ENCODE assay signal across 8 mouse cellular contexts in the genomic region with DNA sequence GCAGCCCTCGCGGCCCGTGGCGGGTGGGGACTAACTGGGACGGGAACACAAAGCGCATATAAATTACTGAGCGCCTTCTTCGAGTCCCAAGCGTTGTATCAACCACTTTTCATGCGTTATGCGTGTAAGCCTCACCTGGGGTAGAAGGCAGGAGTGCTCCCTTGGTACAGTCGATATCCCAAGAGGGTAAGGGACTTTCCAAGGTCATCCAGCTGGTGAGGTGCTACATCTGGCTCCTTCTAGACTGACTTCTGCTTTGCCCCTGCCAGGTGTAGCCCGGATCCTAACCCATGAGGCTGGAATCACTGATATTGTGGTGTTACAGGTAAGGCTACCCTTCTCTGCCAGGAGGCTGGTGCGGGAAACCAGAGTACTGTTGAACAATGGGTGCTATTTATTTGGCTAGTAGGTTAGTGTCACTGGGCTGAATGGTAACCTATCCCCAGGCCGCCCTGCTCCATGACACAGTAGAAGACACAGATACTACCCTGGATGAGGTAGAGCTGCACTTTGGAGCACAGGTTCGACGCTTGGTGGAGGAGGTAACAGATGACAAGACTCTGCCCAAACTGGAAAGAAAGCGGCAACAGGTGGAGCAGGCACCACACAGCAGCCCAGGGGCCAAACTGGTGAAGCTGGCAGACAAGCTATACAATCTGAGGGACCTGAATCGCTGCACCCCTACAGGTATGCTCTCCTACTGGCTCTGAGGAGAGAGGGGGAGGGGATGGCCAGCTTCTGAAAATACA. TPM values are rescaled to one million over a fixed set of nuclear protein-coding genes. Genes with fewer than 3 reads are reported as not detected.
DNase-seq lines count a peak whose midpoint lies in the region; ATAC-seq and TF ChIP-seq lines count a peak whose summit lies in the region.

No protein-coding gene starts in this region.

- peak overlapping the region; percentile 91 for H3K9ac ChIP-seq in kidney, embryonic 16.5 days (replicated peaks; ENCODE audit: low read length)
- H3K9ac ChIP-seq in hindbrain, embryonic 14.5 days: peak overlapping the region; percentile 81
- H3K9ac ChIP-seq in midbrain, embryonic 15.5 days: peak overlapping the region; percentile 71

- H3K4me1 ChIP-seq in kidney, embryonic 16.5 days (ENCODE audit: insufficient read depth, low read length): peaks cover 41% of the 10 kb centered on the region
- no peaks in the 10 kb centered on the region; the same call in none of the 2 replicates for H3K4me1 ChIP-seq in cortical plate, adult 2 months (ENCODE audit: control insufficient read depth, insufficient read depth, low read length)
- peaks cover 40% of the 10 kb centered on the region for H3K4me1 ChIP-seq in hindbrain, embryonic 14.5 days (replicated peaks; ENCODE audit: control insufficient read depth, insufficient read depth, low read length)
- H3K4me1 ChIP-seq in midbrain, embryonic 15.5 days: peaks cover 40% of the 10 kb centered on the region

- TF ChIP-seq POLR2A in cortical plate, adult 2 months (IDR thresholded peaks at IDR 0.05; ENCODE audit: extremely low read depth, insufficient read depth, low read length): no peak

- TF ChIP-seq CTCF in cortical plate, adult 2 months (IDR thresholded peaks at IDR 0.05; ENCODE audit: extremely low read depth, insufficient read depth, low read length): no peak

- H3K27ac ChIP-seq in kidney, embryonic 16.5 days (ENCODE audit: low read length): peak overlapping the region; percentile 67; the same call in 1 of the 2 replicates
- H3K27ac ChIP-seq in cortical plate, adult 2 months (ENCODE audit: insufficient read depth, low read length): peak overlapping the region; percentile 9; the same call in 1 of the 2 replicates
- peak overlapping the region; percentile 86 for H3K27ac ChIP-seq in hindbrain, embryonic 14.5 days
- H3K27ac ChIP-seq in midbrain, embryonic 15.5 days: peak overlapping the region; percentile 82

- peaks cover 3% of the 10 kb centered on the region; the same call in 1 of the 2 replicates for H3K36me3 ChIP-seq in kidney, embryonic 16.5 days (ENCODE audit: insufficient read depth, low read length)
- H3K36me3 ChIP-seq in hindbrain, embryonic 14.5 days (replicated peaks; ENCODE audit: control insufficient read depth, insufficient read depth): no peaks in the 10 kb centered on the region; the same call in 1 of the 2 replicates
- no peaks in the 10 kb centered on the region for H3K36me3 ChIP-seq in midbrain, embryonic 15.5 days (replicated peaks)

- no peak for DNase-seq in kidney, postnatal 4 days
- no peak for DNase-seq in hindbrain, embryonic 14.5 days (ENCODE audit: low spot score)
- no peak for DNase-seq in adrenal gland, postnatal 4 days (ENCODE audit: low spot score in 2 of 2)
- DNase-seq in retina, postnatal 1 day: no peak
- DNase-seq in frontal cortex, postnatal 10 days (ENCODE audit: low spot score in 2 of 2): no peak

- peak overlapping the region; percentile 73 for H3K4me2 ChIP-seq in kidney, embryonic 16.5 days (replicated peaks; ENCODE audit: low read depth, low read length)
- H3K4me2 ChIP-seq in hindbrain, embryonic 14.5 days (replicated peaks): peak overlapping the region; percentile 86
- peak overlapping the region; percentile 60 for H3K4me2 ChIP-seq in midbrain, embryonic 15.5 days

- H3K27me3 ChIP-seq in kidney, embryonic 16.5 days (ENCODE audit: insufficient read depth, low read length): no peaks in the 10 kb centered on the region
- no peaks in the 10 kb centered on the region for H3K27me3 ChIP-seq in hindbrain, embryonic 14.5 days (ENCODE audit: control insufficient read depth, insufficient read depth, low read length)
- no peaks in the 10 kb centered on the region for H3K27me3 ChIP-seq in midbrain, embryonic 15.5 days (replicated peaks)

- ATAC-seq in kidney, embryonic 16.5 days (ENCODE audit: low FRiP score, low TSS enrichment): no peak
- ATAC-seq in hindbrain, embryonic 14.5 days (ENCODE audit: low FRiP score): peak; percentile 7; the same call in 1 of the 2 replicates
- ATAC-seq in midbrain, embryonic 15.5 days (replicated peaks): peak; percentile 12

- H3K4me3 ChIP-seq in kidney, embryonic 16.5 days (ENCODE audit: low read length): peak overlapping the region; percentile 66
- peak overlapping the region; percentile 50 for H3K4me3 ChIP-seq in cortical plate, adult 2 months (ENCODE audit: insufficient read depth, low read length)
- H3K4me3 ChIP-seq in hindbrain, embryonic 14.5 days (replicated peaks; ENCODE audit: low read length): peak overlapping the region; percentile 47
- H3K4me3 ChIP-seq in midbrain, embryonic 15.5 days: peak overlapping the region; percentile 55

- 27% methylated on average over 19 of the region's 19 CpGs for WGBS in kidney, embryonic 16.5 days
- 26% methylated on average over 19 of the region's 19 CpGs for WGBS in hindbrain, embryonic 14.5 days
- WGBS in midbrain, embryonic 15.5 days: 25% methylated on average over 19 of the region's 19 CpGs

- H3K9me3 ChIP-seq in kidney, embryonic 16.5 days (ENCODE audit: low read length): no peaks in the 10 kb centered on the region
- no peaks in the 10 kb centered on the region for H3K9me3 ChIP-seq in hindbrain, embryonic 14.5 days (ENCODE audit: control insufficient read depth, low read length)
- H3K9me3 ChIP-seq in midbrain, embryonic 15.5 days: no peaks in the 10 kb centered on the region

RNA-seq across cellular contexts. Expression of gene Hddc3, which starts 0.5 kb away (rescaled TPM):
- 22.6 and 23.8 TPM in 2 replicates for polyA plus RNA-seq in kidney, embryonic 16.5 days (2015; fragmentation: Nextera tagmentation; extraction: Ambion mirVana)
- 54.6 and 61.3 TPM in 2 replicates for polyA plus RNA-seq in cortical plate, adult 2 months (2012; rRNA removed)
- 18.7 and 23.4 TPM in 2 replicates for polyA plus RNA-seq in hindbrain, embryonic 14.5 days (2014; fragmentation: Nextera tagmentation; extraction: Ambion mirVana)
- polyA plus RNA-seq in midbrain, embryonic 15.5 days (2015; fragmentation: Nextera tagmentation; extraction: Ambion mirVana): 22.1 and 26.4 TPM in 2 replicates
- total RNA-seq in adrenal gland, postnatal 4 days (2021): 10 to 100 TPM; 41.8 to 42.4 TPM

RNA-seq across cellular contexts. Expression of gene Unc45a, which starts 2.6 kb away (rescaled TPM):
- 46.5 and 48.2 TPM in 2 replicates for polyA plus RNA-seq in kidney, embryonic 16.5 days (2015; fragmentation: Nextera tagmentation; extraction: Ambion mirVana)
- polyA plus RNA-seq in cortical plate, adult 2 months (2012; rRNA removed): 55.4 and 56.8 TPM in 2 replicates
- 43.3 and 43.9 TPM in 2 replicates for polyA plus RNA-seq in hindbrain, embryonic 14.5 days (2014; fragmentation: Nextera tagmentation; extraction: Ambion mirVana)
- polyA plus RNA-seq in midbrain, embryonic 15.5 days (2015; fragmentation: Nextera tagmentation; extraction: Ambion mirVana): 60.2 and 62.0 TPM in 2 replicates
- 10 to 100 TPM; 43.6 to 53.5 TPM for total RNA-seq in adrenal gland, postnatal 4 days (2021)

RNA-seq across cellular contexts. Expression of gene Rccd1, which starts 19.2 kb away (rescaled TPM):
- polyA plus RNA-seq in kidney, embryonic 16.5 days (2015; fragmentation: Nextera tagmentation; extraction: Ambion mirVana): 7.8 and 11.6 TPM in 2 replicates
- 17.4 and 23.3 TPM in 2 replicates for polyA plus RNA-seq in cortical plate, adult 2 months (2012; rRNA removed)
- polyA plus RNA-seq in hindbrain, embryonic 14.5 days (2014; fragmentation: Nextera tagmentation; extraction: Ambion mirVana): 9.4 and 11.6 TPM in 2 replicates
- 10.5 and 13.9 TPM in 2 replicates for polyA plus RNA-seq in midbrain, embryonic 15.5 days (2015; fragmentation: Nextera tagmentation; extraction: Ambion mirVana)
- 10 to 100 TPM; 15.8 to 20.5 TPM for total RNA-seq in adrenal gland, postnatal 4 days (2021)

RNA-seq across cellular contexts. Expression of gene Man2a2, which starts 27.7 kb away (rescaled TPM):
- polyA plus RNA-seq in kidney, embryonic 16.5 days (2015; fragmentation: Nextera tagmentation; extraction: Ambion mirVana): 16.6 and 19.1 TPM in 2 replicates
- 112 and 115 TPM in 2 replicates for polyA plus RNA-seq in cortical plate, adult 2 months (2012; rRNA removed)
- polyA plus RNA-seq in hindbrain, embryonic 14.5 days (2014; fragmentation: Nextera tagmentation; extraction: Ambion mirVana): 18.9 and 21.6 TPM in 2 replicates
- polyA plus RNA-seq in midbrain, embryonic 15.5 days (2015; fragmentation: Nextera tagmentation; extraction: Ambion mirVana): 26.4 and 28.2 TPM in 2 replicates
- 100 to 1,000 TPM; 106 to 111 TPM for total RNA-seq in adrenal gland, postnatal 4 days (2021)

RNA-seq across cellular contexts. Expression of gene Fes, which starts 44.3 kb away (rescaled TPM):
- polyA plus RNA-seq in kidney, embryonic 16.5 days (2015; fragmentation: Nextera tagmentation; extraction: Ambion mirVana): 16.8 and 18.3 TPM in 2 replicates
- polyA plus RNA-seq in cortical plate, adult 2 months (2012; rRNA removed): 5.9 and 7.6 TPM in 2 replicates
- 3.8 and 4.6 TPM in 2 replicates for polyA plus RNA-seq in hindbrain, embryonic 14.5 days (2014; fragmentation: Nextera tagmentation; extraction: Ambion mirVana)
- 4.4 and 4.8 TPM in 2 replicates for polyA plus RNA-seq in midbrain, embryonic 15.5 days (2015; fragmentation: Nextera tagmentation; extraction: Ambion mirVana)
- total RNA-seq in adrenal gland, postnatal 4 days (2021): 10 to 100 TPM; 19.3 to 21.1 TPM

Comparison
In these comparisons a context has a peak if more than half of its experiments do, and no peak if none do; other contexts are left out.
1. H3K27ac ChIP-seq: peak in every context shown above with its lines; median percentile 86 in hindbrain, embryonic 14.5 days; 82 in midbrain, embryonic 15.5 days; 67 in kidney, embryonic 16.5 days; 9 in cortical plate, adult 2 months.